Mouse (Mus musculus) limb, embryonic 11.5 days (tissue): ENCODE data around the gene Fbxl8. TPM values are rescaled to one million over a fixed set of nuclear protein-coding genes. Genes with fewer than 3 reads are reported as not detected.

Experiments used
- ATAC-seq: fragments of 200-750 bp; cut with Nextera tagmentation; 2 replicates; pipeline ENCODE4 v1.8.0; 2017; ENCODE audit warnings: low read depth; ENCODE audit not compliant: insufficient number of reproducible peaks, low FRiP score, low TSS enrichment
- DNase-seq: peaks from one replicate; pipeline ENCODE4 v3.0.0-alpha.2; 2015; ENCODE audit warnings: low spot score
- H3K27ac ChIP-seq: fragments of 300-500 bp; sonication (generic); replicated peaks from 2 replicates; pipeline ENCODE4 v1.5.1; 2014; ENCODE audit warnings: low read depth, mild to moderate bottlenecking, low read length
- H3K27me3 ChIP-seq: fragments of 300-500 bp; sonication (generic); 2 replicates; pipeline ENCODE4 v1.6.1; 2014; ENCODE audit warnings: mild to moderate bottlenecking, low read length, mixed read lengths; ENCODE audit not compliant: control insufficient read depth, insufficient read depth
- H3K36me3 ChIP-seq: fragments of 300-500 bp; sonication (generic); 2 replicates; pipeline ENCODE4 v1.6.1; 2014; ENCODE audit warnings: mild to moderate bottlenecking, low read length, moderate library complexity, mixed read lengths; ENCODE audit not compliant: control insufficient read depth, insufficient read depth
- H3K4me1 ChIP-seq: fragments of 300-500 bp; sonication (generic); 2 replicates; pipeline ENCODE4 v1.6.1; 2014; ENCODE audit warnings: low read length, mixed read lengths; ENCODE audit not compliant: control insufficient read depth, insufficient read depth
- H3K4me2 ChIP-seq: fragments of 300-500 bp; sonication (generic); 2 replicates; pipeline ENCODE4 v1.6.1; 2014; ENCODE audit warnings: low read depth, mild to moderate bottlenecking, moderate library complexity; ENCODE audit not compliant: severe bottlenecking
- H3K4me3 ChIP-seq: fragments of 300-500 bp; sonication (generic); 2 replicates; pipeline ENCODE4 v1.5.1; 2014; ENCODE audit warnings: low read depth, low read length
- H3K9ac ChIP-seq: fragments of 300-500 bp; sonication (generic); 2 replicates; pipeline ENCODE4 v1.6.1; 2014; ENCODE audit warnings: mild to moderate bottlenecking, low read length
- H3K9me3 ChIP-seq: fragments of 300-500 bp; sonication (generic); 2 replicates; pipeline ENCODE4 v1.6.1; 2016; ENCODE audit warnings: low read length; ENCODE audit not compliant: control insufficient read depth
- WGBS: fragments of 180-500 bp; shearing (Covaris S2); extraction: QIAGEN DNeasy Blood & Tissue Kit; methylation state at CpG from one replicate; pipeline ENCODE4 v1.1.7; 2014; 5-methylcytosine and 5-hydroxymethylcytosine counted together
- polyA plus RNA-seq: library from polyadenylated mRNA; unstranded; fragments of >200 nt; fragmentation: Nextera tagmentation; extraction: Ambion mirVana; gene quantifications from 2 replicates; pipeline ENCODE4 v1.2.1, GENCODE M21; 2014

Gene Fbxl8
- polyA plus RNA-seq, 1 experiment from 2014 or later: 1.3 TPM

GRCm38 (mm10) chr8:105309142-105309847 is 44.8 kb downstream of the Fbxl8 start:
- Histone ChIP-seq H3K36me3 (peaks cover 16% of the 10 kb centered on the region), H3K27me3 (no peaks in the 10 kb centered on the region), H3K4me3 (no peak overlapping the region), H3K9ac (no peak overlapping the region), H3K4me1 (peaks cover 12% of the 10 kb centered on the region), H3K27ac (no peak overlapping the region), H3K9me3 (no peaks in the 10 kb centered on the region), H3K4me2 (no peak overlapping the region)
- no peak for ATAC-seq
- WGBS: 75% methylated on average over 15 of the region's 15 CpGs
- no peak for DNase-seq

- Histone ChIP-seq H3K27me3 (no peaks in the 10 kb centered on the region), H3K9me3 (no peaks in the 10 kb centered on the region), H3K9ac (no peak overlapping the region), H3K36me3 (peaks cover 16% of the 10 kb centered on the region), H3K27ac (no peak overlapping the region), H3K4me3 (no peak overlapping the region), H3K4me1 (peaks cover 12% of the 10 kb centered on the region), H3K4me2 (no peak overlapping the region)
- DNase-seq (no peak), ATAC-seq (no peak)
- 87% methylated on average over 8 of the region's 8 CpGs for WGBS
These were observed 45.7 kb downstream of the Fbxl8 start for GRCm38 (mm10) chr8:105310118-105310517.

GRCm38 (mm10) chr8:105311718-105312117 is 47.3 kb downstream of the Fbxl8 start:
- Histone ChIP-seq H3K27me3 (no peaks in the 10 kb centered on the region), H3K36me3 (peaks cover 19% of the 10 kb centered on the region), H3K4me2 (no peak overlapping the region), H3K4me1 (no peaks in the 10 kb centered on the region), H3K27ac (no peak overlapping the region), H3K4me3 (no peak overlapping the region), H3K9me3 (no peaks in the 10 kb centered on the region), H3K9ac (no peak overlapping the region)
- ATAC-seq (no peak), DNase-seq (no peak)
- 88% methylated on average over 1 of the region's 1 CpGs for WGBS

- Histone ChIP-seq H3K9me3 (no peaks in the 10 kb centered on the region), H3K36me3 (peaks cover 17% of the 10 kb centered on the region), H3K27me3 (no peaks in the 10 kb centered on the region), H3K4me3 (no peak overlapping the region), H3K4me2 (no peak overlapping the region), H3K27ac (no peak overlapping the region), H3K4me1 (no peaks in the 10 kb centered on the region), H3K9ac (no peak overlapping the region)
- 87% methylated on average over 8 of the region's 8 CpGs for WGBS
- DNase-seq (no peak), ATAC-seq (no peak)
These were observed 48.5 kb downstream of the Fbxl8 start for GRCm38 (mm10) chr8:105312891-105313481.

- DNase-seq (no peak), ATAC-seq (no peak)
- Histone ChIP-seq H3K36me3 (peaks cover 10% of the 10 kb centered on the region; the same call in 1 of the 2 replicates), H3K9me3 (no peaks in the 10 kb centered on the region), H3K27me3 (no peaks in the 10 kb centered on the region), H3K4me1 (no peaks in the 10 kb centered on the region), H3K4me3 (no peak overlapping the region), H3K9ac (no peak overlapping the region), H3K27ac (no peak overlapping the region), H3K4me2 (no peak overlapping the region)
- WGBS: 85% methylated on average over 9 of the region's 9 CpGs
These were observed 49.4 kb downstream of the Fbxl8 start for GRCm38 (mm10) chr8:105313622-105314402.

GRCm38 (mm10) chr8:105315073-105315769 is 50.8 kb downstream of the Fbxl8 start:
- 90% methylated on average over 18 of the region's 18 CpGs for WGBS
- H3K9ac ChIP-seq: no peak overlapping the region
- no peak overlapping the region for H3K27ac ChIP-seq
- no peak overlapping the region for H3K4me3 ChIP-seq
- H3K9me3 ChIP-seq: no peaks in the 10 kb centered on the region
- H3K36me3 ChIP-seq: peaks cover 10% of the 10 kb centered on the region; the same call in 1 of the 2 replicates
- H3K4me2 ChIP-seq: no peak overlapping the region
- DNase-seq (no peak), ATAC-seq (no peak)
- no peaks in the 10 kb centered on the region for H3K27me3 ChIP-seq
- no peaks in the 10 kb centered on the region for H3K4me1 ChIP-seq

GRCm38 (mm10) chr8:105317941-105318340 is 53.5 kb downstream of the Fbxl8 start:
- Histone ChIP-seq H3K4me1 (no peaks in the 10 kb centered on the region), H3K4me2 (no peak overlapping the region), H3K36me3 (peaks cover 4% of the 10 kb centered on the region; the same call in 1 of the 2 replicates), H3K9ac (no peak overlapping the region), H3K27ac (no peak overlapping the region), H3K27me3 (no peaks in the 10 kb centered on the region), H3K9me3 (no peaks in the 10 kb centered on the region), H3K4me3 (no peak overlapping the region)
- 86% methylated on average over 4 of the region's 4 CpGs for WGBS
- ATAC-seq: no peak
- DNase-seq: no peak

GRCm38 (mm10) chr8:105318662-105319190 is 54.3 kb downstream of the Fbxl8 start:
- no peaks in the 10 kb centered on the region for H3K4me1 ChIP-seq
- peaks cover 3% of the 10 kb centered on the region; the same call in 1 of the 2 replicates for H3K36me3 ChIP-seq
- no peak for ATAC-seq
- no peaks in the 10 kb centered on the region for H3K9me3 ChIP-seq
- H3K27ac ChIP-seq: no peak overlapping the region
- no peak overlapping the region for H3K4me2 ChIP-seq
- no peak overlapping the region for H3K9ac ChIP-seq
- no peak for DNase-seq
- 82% methylated on average over 11 of the region's 11 CpGs for WGBS
- no peak overlapping the region for H3K4me3 ChIP-seq
- no peaks in the 10 kb centered on the region for H3K27me3 ChIP-seq
